Mouse (Mus musculus): ENCODE data around the gene Cacng7.

GRCm38 (mm10) chr7:3397355-3397754, 64.6 kb downstream of the Cacng7 start:
- TF ChIP-seq CTCF (IDR thresholded peaks at IDR 0.05; ENCODE audit: borderline replicate concordance, control insufficient read depth, extremely low read depth, insufficient read depth, low read length, poor library complexity), result no peak
- no peak for TF ChIP-seq POLR2A (IDR thresholded peaks at IDR 0.05; ENCODE audit: control insufficient read depth, extremely low read depth, insufficient read depth, low read length, poor library complexity)
